Mouse (Mus musculus): ENCODE data around the gene Dcp1a.
"Not testable (repeated sequence)": the region's sequence is repeated elsewhere in the genome, so short reads cannot be mapped to it uniquely, and the experiment has no call there.

GRCm38 (mm10) chr14:30543331-30543730 lies 64.0 kb downstream of the Dcp1a start:
- not testable (repeated sequence) for TF ChIP-seq CTCF, POLR2A (IDR thresholded peaks at IDR 0.05; ENCODE audit: insufficient read depth, low read depth, low read length)

Measured in olfactory bulb, adult 2 months (tissue).